Comparison of ENCODE assay signal across 22 mouse cellular contexts in the genomic region with DNA sequence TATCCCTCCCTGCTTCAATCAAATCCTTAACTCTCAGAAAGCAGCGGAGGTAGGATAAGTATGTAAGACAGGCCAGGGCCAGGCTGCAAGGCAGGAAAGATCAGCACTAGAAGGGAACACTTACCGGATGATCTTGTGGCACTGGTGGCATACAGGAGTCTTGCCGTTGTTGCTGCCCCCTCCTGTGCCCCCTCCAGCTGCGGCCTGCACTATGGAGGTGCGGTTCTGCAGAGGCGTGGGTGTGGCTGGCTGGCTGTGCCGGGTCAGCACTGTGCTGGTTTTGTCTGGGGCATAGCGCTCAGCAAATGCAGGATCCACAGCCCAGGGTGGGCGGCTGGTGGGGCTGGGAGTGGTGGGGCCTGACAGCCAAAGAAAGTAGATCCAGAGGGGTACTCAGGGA. TPM values are rescaled to one million over a fixed set of nuclear protein-coding genes. Genes with fewer than 3 reads are reported as not detected.
A peak's percentile ranks its signal among the peaks of the same experiment; 100 is the strongest.
DNase-seq lines count a peak whose midpoint lies in the region; ATAC-seq and TF ChIP-seq lines count a peak whose summit lies in the region.
"Had no signal": no experiment of that assay in that cellular context is flagged by ENCODE, and none has a peak within 500 bp of the region (broad histone marks: within the 10 kb centered on the region; RNA-seq: fewer than 3 reads in every experiment).

No protein-coding gene starts in this region.

- TF ChIP-seq CTCF in gastrocnemius, adult 2 months (IDR thresholded peaks at IDR 0.05), result no peak
- TF ChIP-seq CTCF in intestine, postnatal 0 days (IDR thresholded peaks at IDR 0.05; ENCODE audit: low read depth), result no peak

- TF ChIP-seq POLR2A in myocyte (IDR thresholded peaks at IDR 0.05; ENCODE audit: insufficient read length, low read depth), result no peak

- peak overlapping the region; percentile 78 for H3K27ac ChIP-seq in gastrocnemius, adult 2 months
- H3K27ac ChIP-seq in intestine, postnatal 0 days (ENCODE audit: low read depth, low read length), result no peak overlapping the region

- H3K9me3 ChIP-seq in megakaryocyte, embryonic 14.5 days, result no peaks in the 10 kb centered on the region
- no peaks in the 10 kb centered on the region for H3K9me3 ChIP-seq in intestine, postnatal 0 days (ENCODE audit: control insufficient read depth)
- H3K9me3 ChIP-seq: G1E had no signal

- 84% methylated on average over 9 of the region's 9 CpGs for WGBS in intestine, postnatal 0 days

- H3ac ChIP-seq in myocyte (ENCODE audit: control insufficient read depth, insufficient read length), result no peak overlapping the region

- intact Hi-C loops in gastrocnemius, adult 2 months (cut with DNase I), result no loop called here
- intact Hi-C loops in heart, postnatal 36 days (cut with DNase I), result no loop called here

- peaks cover 80% of the 10 kb centered on the region for H3K4me1 ChIP-seq in megakaryocyte, embryonic 14.5 days
- H3K4me1 ChIP-seq in intestine, postnatal 0 days (replicated peaks; ENCODE audit: control insufficient read depth, insufficient read depth, low read length), result no peaks in the 10 kb centered on the region; the same call in 1 of the 2 replicates

- H3K9ac ChIP-seq in intestine, postnatal 0 days (ENCODE audit: low read depth, low read length), result no peak overlapping the region

- DNase-seq in gastrocnemius, adult 2 months, result no peak
- DNase-seq in gastrocnemius, postnatal 10 days, result no peak
- peak; percentile 88 for DNase-seq in heart, adult 11 months
- DNase-seq in heart, postnatal 36 days, result no peak
- DNase-seq: adrenal gland, adult 2 months; adrenal gland, adult 8-10 months; adrenal gland, postnatal 10 days; adrenal gland, postnatal 14 days; adrenal gland, postnatal 25 days; adrenal gland, postnatal 36 days; B cell, adult 2 months; cerebellum, adult 11 months; cerebellum, adult 11-12 months had no signal

- peak overlapping the region; percentile 5 for H3K4me3 ChIP-seq in gastrocnemius, adult 2 months
- H3K4me3 ChIP-seq in megakaryocyte, embryonic 14.5 days (replicated peaks), result peak overlapping the region; percentile 2
- H3K4me3 ChIP-seq in myocyte, result no peak overlapping the region
- no peak overlapping the region for H3K4me3 ChIP-seq in intestine, postnatal 0 days (ENCODE audit: low read depth, low read length)

- no peaks in the 10 kb centered on the region for H3K27me3 ChIP-seq in megakaryocyte, embryonic 14.5 days (replicated peaks)
- H3K27me3 ChIP-seq in myocyte (ENCODE audit: control insufficient read depth, insufficient read depth, insufficient read length), result no peaks in the 10 kb centered on the region
- no peaks in the 10 kb centered on the region for H3K27me3 ChIP-seq in intestine, postnatal 0 days (replicated peaks; ENCODE audit: control insufficient read depth, insufficient read depth, low read length)
- H3K27me3 ChIP-seq: CH12.LX, Patski had no signal

- no peak overlapping the region for H3K4me2 ChIP-seq in myocyte (ENCODE audit: low read depth)
- H3K4me2 ChIP-seq in intestine, postnatal 0 days (replicated peaks; ENCODE audit: low read depth), result no peak overlapping the region

- peaks cover 100% of the 10 kb centered on the region for H3K36me3 ChIP-seq in megakaryocyte, embryonic 14.5 days (replicated peaks; ENCODE audit: low read length)
- peaks cover 60% of the 10 kb centered on the region for H3K36me3 ChIP-seq in myocyte (ENCODE audit: control insufficient read depth, insufficient read depth)
- peaks cover 84% of the 10 kb centered on the region for H3K36me3 ChIP-seq in intestine, postnatal 0 days (ENCODE audit: control insufficient read depth, insufficient read depth)

- no peak for ATAC-seq in megakaryocyte, adult 5-6 weeks (ENCODE audit: poor library complexity, severe bottlenecking)
- no peak for ATAC-seq in intestine, postnatal 0 days
- ATAC-seq: activated CD4-positive, CD25-positive, alpha-beta regulatory T cell, adult 4 months; CD4-positive, CD25-positive, alpha-beta regulatory T cell, adult 4 months; Patski had no signal

- peaks cover 51% of the 10 kb centered on the region for H3K79me2 ChIP-seq in myocyte (ENCODE audit: control insufficient read depth, insufficient read depth)

TF ChIP-seq in myocyte, 11 proteins besides CTCF, POLR2A, EP300 and RAD21:
- TF ChIP-seq TCF3 (IDR thresholded peaks at IDR 0.05; ENCODE audit: insufficient read length, low read depth) (no peak), POLR2AphosphoS2 (IDR thresholded peaks at IDR 0.05; ENCODE audit: insufficient read length, low read depth) (peak; percentile 55)

RNA-seq across cellular contexts. Expression of a gene that starts 7.7 kb away (rescaled TPM):
- total RNA-seq in gastrocnemius, adult 2 months (2021), result 100 to 1,000 TPM; 424 to 537 TPM
- 100 to 1,000 TPM; 458 to 513 TPM for total RNA-seq in gastrocnemius, postnatal 10 days (2021)
- total RNA-seq in heart, postnatal 36 days (2021), result 10 to 100 TPM; 49.3 to 49.9 TPM
- polyA plus RNA-seq in megakaryocyte, embryonic 14.5 days (2012; ENCODE audit: insufficient read depth, low replicate concordance), result 681 and 731 TPM in 2 replicates
- 23.8 and 25.9 TPM in 2 replicates for total RNA-seq in megakaryocyte, adult 5-6 weeks (2015)
- total RNA-seq in megakaryocyte, adult 5-6 weeks (2017), result 9.4 and 12.4 TPM in 2 replicates
- polyA plus RNA-seq in myocyte (2012; fragmentation: generic; extraction: Trizol), result 553 TPM
- 131 and 142 TPM in 2 replicates for polyA plus RNA-seq in intestine, postnatal 0 days (2015; fragmentation: Nextera tagmentation; extraction: Ambion mirVana)

RNA-seq across cellular contexts. Expression of a gene that starts 17.9 kb away (rescaled TPM):
- total RNA-seq in gastrocnemius, adult 2 months (2021), result 1 to 10 TPM; 4.9 to 7.7 TPM
- 10 to 100 TPM; 52.6 to 71.2 TPM for total RNA-seq in gastrocnemius, postnatal 10 days (2021)
- total RNA-seq in heart, postnatal 36 days (2021), result 1 to 10 TPM; 9.4 to 9.6 TPM
- polyA plus RNA-seq in megakaryocyte, embryonic 14.5 days (2012; ENCODE audit: insufficient read depth, low replicate concordance), result 1.8 and 5.0 TPM in 2 replicates
- 0.18 TPM in 1 of 2 replicates, not detected in the other for total RNA-seq in megakaryocyte, adult 5-6 weeks (2015)
- 0.57 and 2.9 TPM in 2 replicates for total RNA-seq in megakaryocyte, adult 5-6 weeks (2017)
- 165 TPM for polyA plus RNA-seq in myocyte (2012; fragmentation: generic; extraction: Trizol)
- polyA plus RNA-seq in intestine, postnatal 0 days (2015; fragmentation: Nextera tagmentation; extraction: Ambion mirVana), result 31.3 and 34.8 TPM in 2 replicates
- polyA plus RNA-seq: CD4-positive, CD25-positive, alpha-beta regulatory T cell, adult 4 months had no signal

RNA-seq across cellular contexts. Expression of a gene that starts 23.3 kb away (rescaled TPM):
- 1 to 10 TPM in 1 of 2 experiments, under 1 TPM in 1; 0.77 to 1.5 TPM for total RNA-seq in gastrocnemius, adult 2 months (2021)
- 1 to 10 TPM; 2.0 to 4.0 TPM for total RNA-seq in gastrocnemius, postnatal 10 days (2021)
- 1 to 10 TPM; 2.2 to 2.7 TPM for total RNA-seq in heart, postnatal 36 days (2021)
- polyA plus RNA-seq in megakaryocyte, embryonic 14.5 days (2012; ENCODE audit: insufficient read depth, low replicate concordance), result 35.5 and 98.6 TPM in 2 replicates
- total RNA-seq in megakaryocyte, adult 5-6 weeks (2015), result 73.6 and 80.6 TPM in 2 replicates
- total RNA-seq in megakaryocyte, adult 5-6 weeks (2017), result 81.2 and 88.6 TPM in 2 replicates
- 1.00 TPM for polyA plus RNA-seq in myocyte (2012; fragmentation: generic; extraction: Trizol)
- 1.5 and 1.6 TPM in 2 replicates for polyA plus RNA-seq in intestine, postnatal 0 days (2015; fragmentation: Nextera tagmentation; extraction: Ambion mirVana)

RNA-seq across cellular contexts. Expression of a gene that starts 30.6 kb away (rescaled TPM):
- total RNA-seq in gastrocnemius, adult 2 months (2021), result 10 to 100 TPM; 10.6 to 11.5 TPM
- total RNA-seq in gastrocnemius, postnatal 10 days (2021), result 10 to 100 TPM; 12.7 to 13.7 TPM
- 10 to 100 TPM; 14.4 to 14.7 TPM for total RNA-seq in heart, postnatal 36 days (2021)
- 49.7 and 52.6 TPM in 2 replicates for polyA plus RNA-seq in megakaryocyte, embryonic 14.5 days (2012; ENCODE audit: insufficient read depth, low replicate concordance)
- 16.2 and 20.9 TPM in 2 replicates for total RNA-seq in megakaryocyte, adult 5-6 weeks (2015)
- total RNA-seq in megakaryocyte, adult 5-6 weeks (2017), result 41.4 and 56.6 TPM in 2 replicates
- polyA plus RNA-seq in myocyte (2012; fragmentation: generic; extraction: Trizol), result 33.3 TPM
- polyA plus RNA-seq in intestine, postnatal 0 days (2015; fragmentation: Nextera tagmentation; extraction: Ambion mirVana), result 23.2 and 25.8 TPM in 2 replicates

RNA-seq across cellular contexts. Expression of a gene that starts 41.7 kb away (rescaled TPM):
- under 1 TPM; 0.18 to 0.22 TPM for total RNA-seq in gastrocnemius, adult 2 months (2021)
- total RNA-seq in gastrocnemius, postnatal 10 days (2021), result 1 to 10 TPM; 2.1 to 2.5 TPM
- under 1 TPM; 0.58 to 0.70 TPM for total RNA-seq in heart, postnatal 36 days (2021)
- 5.3 and 21.1 TPM in 2 replicates for polyA plus RNA-seq in megakaryocyte, embryonic 14.5 days (2012; ENCODE audit: insufficient read depth, low replicate concordance)
- 1.1 and 1.2 TPM in 2 replicates for total RNA-seq in megakaryocyte, adult 5-6 weeks (2015)
- 1.4 and 1.8 TPM in 2 replicates for total RNA-seq in megakaryocyte, adult 5-6 weeks (2017)
- polyA plus RNA-seq in myocyte (2012; fragmentation: generic; extraction: Trizol), result 5.1 TPM
- 0.14 and 0.27 TPM in 2 replicates for polyA plus RNA-seq in intestine, postnatal 0 days (2015; fragmentation: Nextera tagmentation; extraction: Ambion mirVana)
- polyA plus RNA-seq: activated CD4-positive, CD25-positive, alpha-beta regulatory T cell, adult 4 months; CD4-positive, CD25-positive, alpha-beta regulatory T cell, adult 4 months had no signal

Comparison
In these comparisons a context has a peak if more than half of its experiments do, and no peak if none do; other contexts are left out.
1. RNA of a gene that starts 17.9 kb away (total RNA-seq): 52.6 to 71.2 TPM in gastrocnemius, postnatal 10 days; 9.4 to 9.6 TPM in heart, postnatal 36 days, 4.9 to 7.7 TPM in gastrocnemius, adult 2 months and 0.18 to 2.9 TPM in megakaryocyte, adult 5-6 weeks; every median in the first group is over 4 times any median in the second.
2. H3K4me3 ChIP-seq: peak in gastrocnemius, adult 2 months (single experiment) and megakaryocyte, embryonic 14.5 days (single experiment); none in myocyte (single experiment) and intestine, postnatal 0 days (single experiment).
3. RNA of a gene that starts 7.7 kb away (total RNA-seq): 424 to 537 TPM in gastrocnemius, adult 2 months and 458 to 513 TPM in gastrocnemius, postnatal 10 days; 49.3 to 49.9 TPM in heart, postnatal 36 days and 9.4 to 25.9 TPM in megakaryocyte, adult 5-6 weeks; every median in the first group is over 4 times any median in the second.
4. RNA of a gene that starts 23.3 kb away (total RNA-seq): 73.6 to 88.6 TPM in megakaryocyte, adult 5-6 weeks; 2.0 to 4.0 TPM in gastrocnemius, postnatal 10 days, 2.2 to 2.7 TPM in heart, postnatal 36 days and 0.77 to 1.5 TPM in gastrocnemius, adult 2 months; every median in the first group is over 10 times any median in the second.